Mouse (Mus musculus) heart, embryonic 15.5 days (tissue): ENCODE results near the gene Gm49395. TPM values are rescaled to one million over a fixed set of nuclear protein-coding genes. Genes with fewer than 3 reads are reported as not detected.

Experiments used
- ATAC-seq: fragments of 200-750 bp; cut with Nextera tagmentation; replicated peaks from 2 replicates; pipeline ENCODE4 v1.8.0; 2017; ENCODE audit warnings: low read depth, moderate TSS enrichment; ENCODE audit not compliant: insufficient number of reproducible peaks, insufficient read depth, low FRiP score
- H3K27ac ChIP-seq: fragments of 300-500 bp; sonication (generic); 2 replicates; pipeline ENCODE4 v1.5.1; 2015; ENCODE audit warnings: mild to moderate bottlenecking, inconsistent platforms
- H3K27me3 ChIP-seq: fragments of 300-500 bp; sonication (generic); 2 replicates; pipeline ENCODE4 v1.6.1; 2015; ENCODE audit warnings: inconsistent platforms
- H3K36me3 ChIP-seq: fragments of 300-500 bp; sonication (generic); 2 replicates; pipeline ENCODE4 v1.6.1; 2015; ENCODE audit warnings: mild to moderate bottlenecking, inconsistent platforms
- H3K4me1 ChIP-seq: fragments of 300-500 bp; sonication (generic); replicated peaks from 2 replicates; pipeline ENCODE4 v1.6.1; 2015; ENCODE audit warnings: inconsistent platforms
- H3K4me2 ChIP-seq: fragments of 300-500 bp; sonication (generic); 2 replicates; pipeline ENCODE4 v1.6.1; 2015; ENCODE audit warnings: inconsistent platforms, mild to moderate bottlenecking, moderate library complexity
- H3K4me3 ChIP-seq: fragments of 300-500 bp; sonication (generic); 2 replicates; pipeline ENCODE4 v1.5.1; 2015; ENCODE audit warnings: mild to moderate bottlenecking, inconsistent platforms
- H3K9ac ChIP-seq: fragments of 300-500 bp; sonication (generic); 2 replicates; pipeline ENCODE4 v1.6.1; 2015; ENCODE audit warnings: mild to moderate bottlenecking, inconsistent platforms
- H3K9me3 ChIP-seq: fragments of 300-500 bp; sonication (generic); replicated peaks from 2 replicates; pipeline ENCODE4 v1.6.1; 2016; ENCODE audit warnings: inconsistent platforms
- WGBS: fragments of 180-500 bp; shearing (Covaris S2); methylation state at CpG from one replicate; pipeline ENCODE4 v1.1.7; 2015; ENCODE audit warnings: mixed read lengths; 5-methylcytosine and 5-hydroxymethylcytosine counted together
- polyA plus RNA-seq: library from polyadenylated mRNA; unstranded; fragments of >200 nt; fragmentation: Nextera tagmentation; extraction: Ambion mirVana; gene quantifications from 2 replicates; pipeline ENCODE4 v1.2.1, GENCODE M21; 2015

The Gm49395 gene
- polyA plus RNA-seq, 1 experiment from 2014 or later: 8.9 TPM

GRCm38 (mm10) chr13:115011547-115011946, 90.2 kb downstream of the Gm49395 start:
- H3K36me3 ChIP-seq: peaks cover 10% of the 10 kb centered on the region; the same call in 1 of the 2 replicates

GRCm38 (mm10) chr13:115006213-115006835, 95.4 kb downstream of the Gm49395 start:
- no peak overlapping the region for H3K4me2 ChIP-seq
- peaks cover 33% of the 10 kb centered on the region for H3K4me1 ChIP-seq
- no peak overlapping the region for H3K9ac ChIP-seq
- no peak overlapping the region for H3K4me3 ChIP-seq
- H3K36me3 ChIP-seq: peaks cover 10% of the 10 kb centered on the region; the same call in 1 of the 2 replicates
- peak overlapping the region; percentile 76 for H3K27ac ChIP-seq
- 55% methylated on average over 9 of the region's 9 CpGs for WGBS
- no peaks in the 10 kb centered on the region for H3K9me3 ChIP-seq
- no peak for ATAC-seq
- H3K27me3 ChIP-seq: no peaks in the 10 kb centered on the region

More at GRCm38 (mm10) chr13:115011547-115011946, 90.2 kb downstream of the Gm49395 start:
- ATAC-seq: no peak
- H3K4me1 ChIP-seq: peaks cover 12% of the 10 kb centered on the region
- WGBS: 47% methylated on average over 6 of the region's 6 CpGs
- H3K9ac ChIP-seq: no peak overlapping the region
- H3K9me3 ChIP-seq: no peaks in the 10 kb centered on the region
- H3K27me3 ChIP-seq: no peaks in the 10 kb centered on the region
- no peak overlapping the region for H3K27ac ChIP-seq
- H3K4me2 ChIP-seq: no peak overlapping the region
- no peak overlapping the region for H3K4me3 ChIP-seq

- no peaks in the 10 kb centered on the region for H3K9me3 ChIP-seq
- H3K9ac ChIP-seq: no peak overlapping the region
- no peak overlapping the region for H3K4me2 ChIP-seq
- H3K27ac ChIP-seq: peak overlapping the region; percentile 76
- no peak overlapping the region for H3K4me3 ChIP-seq
- H3K4me1 ChIP-seq: peaks cover 33% of the 10 kb centered on the region
- 23% methylated on average over 6 of the region's 6 CpGs for WGBS
- 0 out of 2 replicates have a peak, but pooled peaks have one; percentile 45 for ATAC-seq
- no peaks in the 10 kb centered on the region for H3K27me3 ChIP-seq
- 0 out of 2 replicates have a peak, but pooled peaks cover 11% of the 10 kb centered on the region for H3K36me3 ChIP-seq
Measured at GRCm38 (mm10) chr13:115005342-115005741, 96.4 kb downstream of the Gm49395 start.

GRCm38 (mm10) chr13:115003444-115004053, 98.2 kb downstream of the Gm49395 start:
- Histone ChIP-seq H3K4me1 (peaks cover 33% of the 10 kb centered on the region), H3K27ac (peak overlapping the region; percentile 70), H3K9ac (no peak overlapping the region), H3K27me3 (no peaks in the 10 kb centered on the region), H3K9me3 (no peaks in the 10 kb centered on the region; the same call in 1 of the 2 replicates), H3K4me2 (no peak overlapping the region), H3K36me3 (peaks cover 17% of the 10 kb centered on the region; the same call in 1 of the 2 replicates), H3K4me3 (no peak overlapping the region)
- 23% methylated on average over 7 of the region's 7 CpGs for WGBS
- no peak for ATAC-seq

GRCm38 (mm10) chr13:115002837-115003236, 98.9 kb downstream of the Gm49395 start:
- no peak for ATAC-seq
- H3K9ac ChIP-seq: no peak overlapping the region
- no peak overlapping the region for H3K4me3 ChIP-seq
- no peak overlapping the region for H3K4me2 ChIP-seq
- peak overlapping the region; percentile 71 for H3K27ac ChIP-seq
- 77% methylated on average over 3 of the region's 3 CpGs for WGBS
- H3K27me3 ChIP-seq: no peaks in the 10 kb centered on the region
- H3K9me3 ChIP-seq: no peaks in the 10 kb centered on the region; the same call in 1 of the 2 replicates
- peaks cover 33% of the 10 kb centered on the region for H3K4me1 ChIP-seq
- H3K36me3 ChIP-seq: peaks cover 17% of the 10 kb centered on the region; the same call in 1 of the 2 replicates

- H3K9ac ChIP-seq: no peak overlapping the region
- H3K4me3 ChIP-seq: no peak overlapping the region
- no peak overlapping the region; the same call in 1 of the 2 replicates for H3K4me2 ChIP-seq
- H3K27me3 ChIP-seq: no peaks in the 10 kb centered on the region
- peaks cover 33% of the 10 kb centered on the region for H3K4me1 ChIP-seq
- 43% methylated on average over 5 of the region's 5 CpGs for WGBS
- ATAC-seq: peak; percentile 53; the same call in 1 of the 2 replicates
- peaks cover 17% of the 10 kb centered on the region; the same call in 1 of the 2 replicates for H3K36me3 ChIP-seq
- H3K9me3 ChIP-seq: no peaks in the 10 kb centered on the region; the same call in 1 of the 2 replicates
- peak overlapping the region; percentile 71 for H3K27ac ChIP-seq
Measured at GRCm38 (mm10) chr13:115002155-115002554, 99.6 kb downstream of the Gm49395 start.

- no peak overlapping the region for H3K9ac ChIP-seq
- no peaks in the 10 kb centered on the region; the same call in 1 of the 2 replicates for H3K9me3 ChIP-seq
- WGBS: 78% methylated on average over 4 of the region's 4 CpGs
- no peak overlapping the region for H3K27ac ChIP-seq
- H3K4me1 ChIP-seq: peaks cover 19% of the 10 kb centered on the region
- no peak overlapping the region for H3K4me3 ChIP-seq
- ATAC-seq: no peak
- no peak overlapping the region for H3K4me2 ChIP-seq
- no peaks in the 10 kb centered on the region for H3K27me3 ChIP-seq
- H3K36me3 ChIP-seq: peaks cover 22% of the 10 kb centered on the region; the same call in 1 of the 2 replicates
Measured at GRCm38 (mm10) chr13:114999582-114999981, 102.1 kb downstream of the Gm49395 start.

GRCm38 (mm10) chr13:114998100-114998499, 103.6 kb downstream of the Gm49395 start:
- no peak overlapping the region for H3K27ac ChIP-seq
- ATAC-seq: no peak
- no peak overlapping the region for H3K9ac ChIP-seq
- H3K4me2 ChIP-seq: no peak overlapping the region
- peaks cover 11% of the 10 kb centered on the region; the same call in 1 of the 2 replicates for H3K4me1 ChIP-seq
- H3K36me3 ChIP-seq: peaks cover 27% of the 10 kb centered on the region; the same call in 1 of the 2 replicates
- no peaks in the 10 kb centered on the region for H3K27me3 ChIP-seq
- no peak overlapping the region for H3K4me3 ChIP-seq
- 90% methylated on average over 10 of the region's 10 CpGs for WGBS
- no peaks in the 10 kb centered on the region; the same call in 1 of the 2 replicates for H3K9me3 ChIP-seq

GRCm38 (mm10) chr13:114992260-114993014, 109.3 kb downstream of the Gm49395 start:
- 69% methylated on average over 14 of the region's 14 CpGs for WGBS
- peaks cover 20% of the 10 kb centered on the region; the same call in 1 of the 2 replicates for H3K36me3 ChIP-seq
- H3K27me3 ChIP-seq: no peaks in the 10 kb centered on the region
- H3K9me3 ChIP-seq: no peaks in the 10 kb centered on the region
- no peak for ATAC-seq
- peaks cover 6% of the 10 kb centered on the region for H3K4me1 ChIP-seq
- no peak overlapping the region for H3K4me2 ChIP-seq
- H3K4me3 ChIP-seq: no peak overlapping the region
- H3K9ac ChIP-seq: no peak overlapping the region
- H3K27ac ChIP-seq: no peak overlapping the region

GRCm38 (mm10) chr13:114987668-114988067, 114.1 kb downstream of the Gm49395 start:
- peaks cover 31% of the 10 kb centered on the region; the same call in 1 of the 2 replicates for H3K36me3 ChIP-seq
- no peak overlapping the region for H3K9ac ChIP-seq
- 63% methylated on average over 6 of the region's 6 CpGs for WGBS
- H3K27ac ChIP-seq: no peak overlapping the region
- H3K4me3 ChIP-seq: no peak overlapping the region
- no peak for ATAC-seq
- H3K27me3 ChIP-seq: no peaks in the 10 kb centered on the region
- H3K4me1 ChIP-seq: peaks cover 4% of the 10 kb centered on the region
- no peak overlapping the region for H3K4me2 ChIP-seq
- H3K9me3 ChIP-seq: no peaks in the 10 kb centered on the region

- peaks cover 31% of the 10 kb centered on the region; the same call in 1 of the 2 replicates for H3K36me3 ChIP-seq
Measured at GRCm38 (mm10) chr13:114987161-114987560, 114.6 kb downstream of the Gm49395 start.

More at GRCm38 (mm10) chr13:114987161-114987560, 114.6 kb downstream of the Gm49395 start:
- H3K9ac ChIP-seq: no peak overlapping the region
- H3K4me2 ChIP-seq: no peak overlapping the region
- H3K9me3 ChIP-seq: no peaks in the 10 kb centered on the region
- H3K27ac ChIP-seq: no peak overlapping the region
- WGBS: 49% methylated on average over 2 of the region's 2 CpGs
- peaks cover 4% of the 10 kb centered on the region for H3K4me1 ChIP-seq
- no peaks in the 10 kb centered on the region for H3K27me3 ChIP-seq
- no peak overlapping the region for H3K4me3 ChIP-seq
- ATAC-seq: peak; percentile 69
